Mouse (Mus musculus): Measurements from ENCODE around the gene Nsl1.

Nsl1 gene

GRCm38 (mm10) chr1:191054870-191055532 lies 7.8 kb upstream of the Nsl1 start:
- no peak for DNase-seq (ENCODE audit: low spot score)

- DNase-seq (ENCODE audit: low spot score), result no peak
Measured at GRCm38 (mm10) chr1:191055533-191055873, 7.3 kb upstream of the Nsl1 start.

DNA sequence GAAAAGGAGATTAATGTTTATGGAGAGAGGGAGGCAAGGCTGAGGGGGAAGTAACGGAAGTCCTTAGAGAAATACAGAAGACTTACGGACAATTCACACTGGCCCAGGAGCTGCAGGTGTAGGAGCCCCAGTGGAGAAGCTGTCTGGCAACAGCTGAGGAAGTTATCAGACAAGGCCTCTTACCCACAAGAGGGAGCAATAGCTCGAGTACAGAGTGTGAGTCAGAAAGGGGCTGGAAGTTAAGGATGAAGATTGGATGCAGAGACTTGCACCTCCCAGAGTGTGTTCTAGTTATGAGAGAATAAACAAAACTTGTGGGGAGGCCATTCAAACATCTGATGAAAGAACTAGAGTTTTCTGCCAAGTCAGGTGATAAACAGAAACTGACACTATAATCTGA lies 5.4 kb upstream of the Nsl1 start:
- DNase-seq (ENCODE audit: low spot score), result no peak

GRCm38 (mm10) chr1:191062241-191062780 lies 501 bp upstream of the Nsl1 start:
- no peak for DNase-seq (ENCODE audit: low spot score)

GRCm38 (mm10) chr1:191063700-191064099 lies 888 bp downstream of the Nsl1 start:
- DNase-seq (ENCODE audit: low spot score), result no peak

DNA sequence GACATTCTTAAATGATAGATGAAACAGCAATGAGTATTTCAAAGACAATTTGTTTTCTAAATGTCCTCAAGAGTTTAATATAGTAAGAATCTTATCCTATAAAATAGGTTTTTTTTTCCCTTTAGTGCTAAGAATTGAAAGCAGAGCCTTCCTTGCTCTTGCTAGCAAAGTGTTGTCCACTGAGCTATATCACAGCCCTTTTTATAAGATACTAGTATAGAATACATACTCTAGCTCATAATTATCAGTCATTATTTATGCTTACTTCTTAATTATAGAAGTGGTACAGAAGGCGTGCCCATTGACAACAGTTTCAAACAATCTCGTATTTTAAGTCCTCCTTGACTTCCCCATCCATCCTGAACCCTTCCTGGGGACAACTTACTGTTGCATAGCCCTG lies 1.7 kb downstream of the Nsl1 start:
- no peak for DNase-seq (ENCODE audit: low spot score)

DNA sequence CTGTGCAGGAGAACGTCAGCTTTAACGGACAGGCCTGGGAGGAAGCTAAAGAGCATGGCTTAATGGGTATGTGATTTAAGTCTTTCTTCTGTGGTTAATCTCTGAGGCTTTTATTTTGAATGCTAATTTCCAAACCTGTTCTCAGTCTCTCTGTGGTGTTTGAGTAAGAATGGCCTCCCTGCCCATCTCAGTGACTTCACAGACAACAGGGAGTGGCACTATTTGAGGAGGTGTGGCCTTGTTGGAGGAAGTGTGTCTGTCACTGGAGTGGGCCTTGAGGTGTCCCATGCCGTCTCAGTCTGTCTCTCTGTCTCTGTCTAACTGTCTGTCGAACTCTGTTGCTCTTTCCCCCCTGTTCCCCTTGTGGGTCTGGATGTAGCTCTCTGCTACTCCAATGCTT lies 2.4 kb downstream of the Nsl1 start:
- DNase-seq (ENCODE audit: low spot score), result no peak

- DNase-seq (ENCODE audit: low spot score), result no peak
Measured at GRCm38 (mm10) chr1:191068377-191068776, 5.6 kb downstream of the Nsl1 start.

- DNase-seq (ENCODE audit: low spot score), result no peak
Measured at GRCm38 (mm10) chr1:191070259-191070658, 7.4 kb downstream of the Nsl1 start.

- DNase-seq (ENCODE audit: low spot score), result no peak
Measured at GRCm38 (mm10) chr1:191071613-191072012, 8.8 kb downstream of the Nsl1 start.

DNA sequence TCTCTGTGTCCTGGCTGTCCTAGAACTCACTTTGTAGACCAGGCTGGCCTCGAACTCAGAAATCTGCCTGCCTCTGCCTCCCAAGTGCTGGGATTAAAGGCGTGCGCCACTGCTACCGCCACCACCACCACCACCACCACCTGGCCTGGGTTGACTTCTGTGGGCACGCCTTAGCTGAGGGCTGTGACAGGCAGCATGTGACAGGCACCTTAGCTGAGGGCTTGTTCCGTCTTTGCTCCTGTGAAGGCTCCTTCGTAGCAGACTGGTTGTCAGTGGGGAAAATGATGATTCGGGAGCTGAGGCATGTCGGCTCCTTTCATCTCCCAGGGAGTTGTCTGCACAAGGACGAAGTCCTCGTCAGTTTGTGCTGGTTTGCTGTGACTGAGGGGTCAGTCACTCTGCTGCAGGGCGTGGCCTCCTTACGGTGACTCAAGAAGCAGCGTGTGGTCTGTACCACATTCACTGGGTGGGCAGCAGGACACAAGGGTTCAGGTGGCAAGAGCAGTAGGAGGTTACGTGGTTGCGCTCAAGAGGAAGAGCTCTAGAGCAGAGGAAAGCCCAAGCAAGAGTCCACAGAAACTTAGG lies 9.6 kb downstream of the Nsl1 start:
- DNase-seq (ENCODE audit: low spot score), result no peak

DNA sequence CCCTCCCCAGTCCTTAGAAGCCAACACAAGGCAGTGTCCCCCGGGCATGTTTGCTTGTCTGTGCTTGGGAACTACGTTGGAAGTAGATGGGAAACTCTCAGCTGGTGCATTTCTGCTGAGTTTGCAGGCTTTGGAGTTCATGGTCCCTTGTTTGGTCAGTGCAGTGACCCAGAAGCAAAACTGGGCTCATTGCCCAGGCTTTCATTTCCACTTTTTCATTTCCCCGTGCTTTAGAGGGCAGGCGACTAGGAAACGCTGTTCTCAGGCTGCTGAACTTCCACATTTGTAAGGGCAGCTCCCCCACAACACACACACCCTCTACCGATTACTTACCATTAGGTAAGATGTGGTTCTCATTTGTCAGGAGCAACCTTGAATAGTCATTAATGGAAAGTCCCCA lies 10.2 kb downstream of the Nsl1 start:
- DNase-seq (ENCODE audit: low spot score), result peak; percentile 28

- no peak for DNase-seq (ENCODE audit: low spot score)
Measured at GRCm38 (mm10) chr1:191073486-191073885, 10.7 kb downstream of the Nsl1 start.

GRCm38 (mm10) chr1:191075199-191075883 lies 12.5 kb downstream of the Nsl1 start:
- DNase-seq (ENCODE audit: low spot score), result no peak

DNA sequence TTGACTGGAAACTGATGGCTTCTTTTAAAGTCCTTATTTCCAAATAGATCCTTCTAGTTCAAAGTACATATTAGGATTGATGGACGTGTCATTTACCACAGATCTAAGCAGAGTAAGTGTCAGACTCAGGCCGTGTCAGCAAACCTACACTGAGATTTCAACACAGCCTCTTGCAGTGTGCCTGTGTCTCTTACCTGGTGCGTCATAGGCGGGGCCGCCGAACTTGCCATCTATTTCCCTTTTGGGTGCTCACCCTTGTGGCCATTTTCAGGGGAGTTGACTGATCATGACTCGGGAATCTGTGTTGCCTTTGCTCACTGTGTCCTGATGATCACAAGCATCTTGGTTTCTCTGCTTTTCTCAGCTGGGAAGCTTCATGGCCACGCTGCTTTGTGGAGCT lies 20.4 kb downstream of the Nsl1 start:
- DNase-seq (ENCODE audit: low spot score), result no peak

GRCm38 (mm10) chr1:191084951-191085559 lies 22.2 kb downstream of the Nsl1 start:
- no peak for DNase-seq (ENCODE audit: low spot score)

- no peak for DNase-seq (ENCODE audit: low spot score)
Measured at GRCm38 (mm10) chr1:191085597-191085996, 22.8 kb downstream of the Nsl1 start.

DNA sequence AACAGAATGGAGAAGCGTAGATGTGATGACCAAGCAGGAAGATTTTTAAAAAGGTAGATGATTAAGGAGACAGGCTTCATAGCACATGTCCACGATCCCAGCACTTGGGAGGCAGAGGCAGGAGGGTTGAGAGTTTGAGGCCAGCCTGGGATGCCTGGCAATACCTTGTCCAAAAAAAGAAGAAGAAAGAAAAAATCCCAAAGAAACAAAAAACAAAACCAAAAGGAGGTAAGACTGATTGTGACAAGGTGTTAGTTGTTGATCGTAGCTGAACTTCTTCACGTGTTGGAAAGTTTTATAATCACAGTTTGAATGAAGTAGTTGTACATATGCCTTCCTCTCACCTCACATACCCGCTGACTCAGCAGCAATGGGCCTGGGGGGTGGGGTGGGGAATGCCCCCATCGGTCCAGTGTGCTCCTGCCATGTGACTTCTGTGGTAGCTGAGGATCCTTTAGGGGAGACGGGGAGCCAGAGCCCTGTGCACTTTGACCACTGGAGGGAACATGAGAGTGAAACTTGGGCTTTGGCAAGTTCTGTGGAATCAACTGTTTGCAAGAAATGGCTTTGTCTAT lies 23.6 kb downstream of the Nsl1 start:
- no peak for DNase-seq (ENCODE audit: low spot score)

GRCm38 (mm10) chr1:191086960-191087359 lies 24.1 kb downstream of the Nsl1 start:
- DNase-seq (ENCODE audit: low spot score), result no peak

DNA sequence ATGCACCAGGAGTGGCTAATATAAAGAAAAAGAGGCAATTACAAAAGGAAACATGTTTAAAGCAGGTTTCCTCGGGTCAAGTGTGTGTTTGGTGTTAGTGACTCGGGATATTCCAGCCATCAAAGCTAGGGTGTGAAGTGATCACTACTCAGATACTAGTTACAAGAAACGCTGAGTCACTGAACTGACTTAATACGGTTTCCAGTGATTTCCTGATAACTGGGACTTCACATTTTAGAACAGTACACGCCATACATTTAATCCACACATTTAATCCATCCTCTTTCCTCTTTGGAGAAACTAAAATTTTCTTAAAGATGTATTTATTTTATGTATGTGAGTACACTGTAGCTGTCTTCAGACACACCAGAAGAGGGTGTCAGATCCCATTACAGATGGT lies 25.1 kb downstream of the Nsl1 start:
- no peak for DNase-seq (ENCODE audit: low spot score)

- no peak for DNase-seq (ENCODE audit: low spot score)
Measured at GRCm38 (mm10) chr1:191089355-191089754, 26.5 kb downstream of the Nsl1 start.

GRCm38 (mm10) chr1:191092050-191092449 lies 29.2 kb downstream of the Nsl1 start:
- DNase-seq (ENCODE audit: low spot score), result no peak

DNA sequence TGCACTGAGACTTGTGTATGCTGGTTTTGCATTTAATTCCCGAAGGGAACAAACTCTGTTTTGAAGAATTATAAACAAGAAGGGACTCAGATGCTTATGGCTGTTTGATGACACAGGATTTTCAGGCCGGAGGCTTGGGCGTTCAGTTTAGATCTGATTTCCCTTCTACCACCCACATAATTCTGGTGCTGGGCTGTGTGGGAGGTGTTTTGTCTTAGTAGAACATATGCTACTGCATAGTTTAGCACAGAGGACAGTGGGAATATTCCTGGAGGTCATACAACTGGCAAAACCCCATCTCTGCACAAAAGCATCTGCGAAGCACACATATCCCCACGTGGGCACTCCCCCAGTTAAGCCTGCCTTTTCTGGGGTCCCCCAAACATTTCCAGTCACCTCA lies 30.8 kb downstream of the Nsl1 start:
- DNase-seq (ENCODE audit: low spot score), result no peak

Measured in ovary, adult 18-20 months (tissue).